Mouse (Mus musculus) monocyte, adult 5-6 weeks (primary cell): Measurements from ENCODE around the gene Cux1. TPM values are rescaled to one million over a fixed set of nuclear protein-coding genes. Genes with fewer than 3 reads are reported as not detected.

Experiments
- ATAC-seq: fragments of 153-309, 156-312 bp; replicated peaks from 2 replicates; pipeline ENCODE4 v1.8.0; 2017; ENCODE audit warnings: mild to moderate bottlenecking; ENCODE audit not compliant: low TSS enrichment, insufficient number of reproducible peaks, severe bottlenecking, poor library complexity, low FRiP score
- total RNA-seq: library from RNA; stranded (forward); fragments of 200-1000, 200-491, 200-594 nt; gene quantifications from 3 replicates; pipeline ENCODE4 v1.2.3, GENCODE M21; 2017

Gene Cux1
- total RNA-seq, 1 experiment from 2014 or later = 79.9 TPM

DNA sequence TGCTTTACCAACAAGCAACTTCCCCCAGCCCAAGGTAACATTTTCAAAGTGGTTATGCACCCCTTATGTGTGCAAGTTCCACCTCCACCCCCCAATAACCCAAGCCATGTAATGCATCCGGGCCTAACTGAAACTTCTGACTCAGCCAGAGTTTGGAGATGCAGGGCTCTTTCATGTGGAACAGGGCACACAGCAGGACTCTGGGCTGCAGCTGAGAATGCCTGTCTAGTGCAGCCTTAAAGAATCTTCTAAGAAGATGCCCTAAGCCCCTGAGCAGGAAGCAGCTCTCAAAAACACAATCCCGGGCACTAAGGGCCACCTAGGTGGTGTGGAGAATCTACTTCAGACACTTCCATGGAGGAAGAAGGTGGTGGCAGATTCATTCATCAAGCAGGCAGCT, 16.6 kb downstream of the Cux1 start:
- no peak for ATAC-seq

DNA sequence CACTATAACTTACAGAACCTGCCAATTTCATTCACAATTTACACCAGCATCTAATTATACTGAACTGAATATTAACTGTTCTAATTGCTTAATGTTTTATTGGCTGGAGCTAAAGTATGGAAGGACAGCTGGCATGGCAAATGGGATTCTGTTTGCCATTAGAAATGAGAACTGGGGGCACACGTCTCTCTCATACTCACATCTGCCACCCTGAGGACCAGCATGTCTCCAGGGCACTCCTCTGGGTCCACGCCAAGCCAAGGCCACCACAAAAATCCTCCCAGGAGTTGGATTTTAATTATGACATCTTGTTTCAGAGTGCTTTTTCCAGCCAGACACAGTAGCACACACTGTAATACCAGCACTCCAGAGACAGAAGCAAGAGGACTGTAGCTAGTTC, 18.5 kb downstream of the Cux1 start:
- ATAC-seq = no peak

DNA sequence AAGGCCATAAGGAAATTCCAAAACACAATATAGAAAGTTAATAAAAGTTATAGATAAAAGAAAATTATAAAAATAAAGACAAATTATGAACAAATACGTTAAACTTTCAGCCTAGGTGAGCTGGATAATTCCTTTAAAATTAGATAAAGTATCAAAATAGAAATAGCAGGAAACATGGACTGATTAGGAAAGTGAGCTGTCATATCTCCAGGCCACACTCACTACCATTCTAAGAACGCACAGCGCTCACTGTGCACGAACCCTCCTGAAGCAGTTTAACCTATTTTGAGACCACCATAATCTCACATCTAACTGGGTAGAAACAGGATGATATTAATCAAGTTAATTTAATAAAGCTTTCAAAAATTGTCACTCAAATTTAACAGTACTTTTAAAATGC, 22.2 kb downstream of the Cux1 start:
- no peak for ATAC-seq

DNA sequence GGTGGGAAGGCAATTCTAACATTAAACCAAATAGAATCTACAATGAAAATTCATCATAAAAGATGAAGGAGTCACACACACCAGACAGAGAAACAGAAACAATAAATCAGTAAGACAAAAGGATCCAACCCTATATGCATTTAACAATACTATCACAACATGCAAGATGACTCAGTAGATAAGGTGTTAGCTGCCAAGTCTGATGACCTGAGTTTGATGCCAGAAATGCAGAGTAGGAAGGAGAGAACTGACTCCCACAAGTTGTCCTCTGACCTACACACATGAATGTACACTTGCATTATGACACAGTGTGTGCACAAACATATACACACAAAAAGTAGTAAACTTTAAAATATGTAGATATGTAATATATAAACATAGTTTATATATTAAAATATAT, 24.1 kb downstream of the Cux1 start:
- ATAC-seq = no peak

DNA sequence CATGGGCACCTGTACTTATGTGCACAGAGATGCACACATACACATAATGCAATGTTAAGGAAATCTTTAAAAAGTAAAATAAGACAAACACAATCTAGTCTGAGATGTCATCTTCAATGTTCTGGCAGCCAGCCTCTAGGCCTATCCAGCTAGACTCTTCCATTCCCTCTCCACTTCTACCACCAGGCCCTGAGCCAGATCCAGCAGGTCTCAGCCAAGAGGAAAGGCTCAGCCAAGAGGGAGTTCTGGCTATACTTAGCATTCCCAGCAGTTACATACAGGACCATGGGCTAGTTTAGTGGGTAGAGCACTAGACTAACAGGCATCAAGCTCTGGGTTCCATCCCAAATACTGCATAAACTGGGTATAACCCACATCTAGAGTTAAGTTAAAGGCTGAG, 26.3 kb downstream of the Cux1 start:
- ATAC-seq = no peak

DNA sequence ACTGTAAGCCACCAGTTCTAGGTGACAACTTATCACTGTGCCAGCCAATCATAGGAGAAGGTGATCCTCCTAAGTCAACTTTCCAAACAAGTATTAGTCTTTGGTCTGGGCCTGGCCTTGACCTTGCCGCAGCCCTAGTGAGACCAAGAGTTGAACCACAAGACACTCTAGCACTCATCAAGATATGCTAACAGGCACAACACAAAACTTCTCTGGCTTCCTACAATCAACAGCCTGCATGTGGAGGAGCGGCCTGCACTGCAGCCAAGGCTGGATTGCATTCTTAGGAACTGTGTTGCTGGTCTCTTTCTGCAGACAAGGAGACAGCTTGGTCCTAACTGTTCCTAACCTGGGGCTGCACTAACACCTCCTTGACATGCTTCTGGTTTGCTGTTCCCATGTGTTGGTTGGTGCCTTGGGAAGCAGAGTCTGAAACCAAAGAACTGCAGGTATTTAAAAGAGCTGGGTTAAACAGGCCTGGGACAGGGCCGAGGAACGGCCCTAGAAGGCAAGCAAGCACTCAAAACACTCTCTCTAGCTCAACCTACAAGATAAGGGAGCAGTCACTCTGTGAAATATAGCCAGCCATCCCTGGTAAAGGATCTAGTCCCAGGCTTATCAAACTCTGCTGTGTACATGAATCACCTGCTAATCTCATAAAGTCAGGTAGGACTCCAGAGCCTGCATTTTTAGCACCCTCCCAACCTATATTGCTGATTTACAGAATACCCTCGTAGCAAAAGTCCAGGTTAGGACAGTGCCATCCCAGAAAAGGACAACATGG, 27.0 kb downstream of the Cux1 start:
- no peak for ATAC-seq

DNA sequence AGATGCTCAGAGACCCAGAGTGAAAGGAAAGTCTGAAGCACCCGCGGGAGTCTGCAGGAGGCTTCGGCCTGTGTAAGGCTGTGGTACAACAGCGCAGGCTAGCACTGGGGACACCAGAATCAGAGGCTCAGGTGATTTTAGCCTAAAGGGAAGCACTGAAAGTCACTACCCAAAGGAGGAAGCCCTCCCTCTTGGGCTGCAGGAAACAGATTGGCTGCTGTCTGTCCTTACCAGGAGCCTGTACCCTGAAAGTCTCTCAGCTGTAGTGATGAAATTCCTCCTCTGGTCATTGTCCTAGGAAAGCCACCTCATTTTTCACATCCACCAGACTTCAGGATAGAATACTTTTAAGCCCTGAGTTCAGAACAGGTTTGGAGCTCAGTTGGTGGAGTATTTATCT, 30.5 kb downstream of the Cux1 start:
- no peak for ATAC-seq

DNA sequence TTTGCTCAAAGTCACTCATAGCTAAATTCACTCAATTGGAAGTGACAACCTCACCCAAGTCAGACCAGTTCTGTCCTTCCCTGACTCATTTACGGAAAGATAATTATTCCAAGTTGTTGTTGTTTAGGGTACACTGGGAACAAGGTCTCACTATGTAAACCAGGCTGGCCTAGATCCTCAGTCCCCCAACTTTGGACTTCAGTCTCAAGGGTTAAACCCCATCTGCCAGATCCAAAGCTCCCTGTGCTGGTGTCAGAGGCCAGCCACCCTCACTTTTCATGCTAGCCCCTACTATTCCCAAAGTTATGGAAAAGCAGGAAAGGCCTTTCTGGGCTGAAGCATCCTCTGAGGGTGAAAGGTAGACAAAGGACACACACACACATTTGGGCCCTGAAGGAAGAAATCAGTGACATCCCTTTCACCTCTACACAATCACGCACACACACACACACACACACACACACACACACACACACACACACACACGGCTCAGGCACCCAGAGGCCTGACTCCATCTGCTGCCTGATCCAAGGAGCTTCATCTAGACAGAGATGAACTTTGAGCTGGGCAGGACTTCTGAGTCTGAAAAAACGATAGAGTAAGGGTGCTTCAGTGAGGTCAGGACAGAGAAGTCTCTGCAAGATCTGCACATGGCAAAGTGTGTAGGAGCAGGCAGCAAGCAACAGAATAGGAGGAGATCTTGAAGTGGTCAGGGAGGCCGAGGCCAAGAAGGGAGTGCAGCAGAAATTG, 31.1 kb downstream of the Cux1 start:
- no peak for ATAC-seq

DNA sequence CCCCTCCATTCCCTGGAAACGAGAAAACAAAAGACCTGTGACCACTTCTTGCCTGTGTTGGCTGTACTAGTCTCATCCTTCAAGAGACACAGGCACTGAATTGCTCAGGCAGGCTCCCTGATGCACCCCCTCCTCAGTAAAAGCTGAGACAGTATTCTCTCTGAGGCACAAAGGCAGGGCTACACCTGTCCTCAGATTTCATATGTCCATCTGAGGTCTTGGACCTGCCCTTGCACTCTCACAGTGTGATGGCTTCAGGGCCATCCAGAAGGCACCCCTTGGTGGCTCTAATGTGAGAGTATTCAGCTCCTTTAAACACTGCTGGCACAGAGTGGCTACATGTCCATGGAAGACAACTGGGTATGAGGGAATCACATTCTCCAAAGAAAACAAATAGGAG, 32.1 kb downstream of the Cux1 start:
- ATAC-seq = no peak

DNA sequence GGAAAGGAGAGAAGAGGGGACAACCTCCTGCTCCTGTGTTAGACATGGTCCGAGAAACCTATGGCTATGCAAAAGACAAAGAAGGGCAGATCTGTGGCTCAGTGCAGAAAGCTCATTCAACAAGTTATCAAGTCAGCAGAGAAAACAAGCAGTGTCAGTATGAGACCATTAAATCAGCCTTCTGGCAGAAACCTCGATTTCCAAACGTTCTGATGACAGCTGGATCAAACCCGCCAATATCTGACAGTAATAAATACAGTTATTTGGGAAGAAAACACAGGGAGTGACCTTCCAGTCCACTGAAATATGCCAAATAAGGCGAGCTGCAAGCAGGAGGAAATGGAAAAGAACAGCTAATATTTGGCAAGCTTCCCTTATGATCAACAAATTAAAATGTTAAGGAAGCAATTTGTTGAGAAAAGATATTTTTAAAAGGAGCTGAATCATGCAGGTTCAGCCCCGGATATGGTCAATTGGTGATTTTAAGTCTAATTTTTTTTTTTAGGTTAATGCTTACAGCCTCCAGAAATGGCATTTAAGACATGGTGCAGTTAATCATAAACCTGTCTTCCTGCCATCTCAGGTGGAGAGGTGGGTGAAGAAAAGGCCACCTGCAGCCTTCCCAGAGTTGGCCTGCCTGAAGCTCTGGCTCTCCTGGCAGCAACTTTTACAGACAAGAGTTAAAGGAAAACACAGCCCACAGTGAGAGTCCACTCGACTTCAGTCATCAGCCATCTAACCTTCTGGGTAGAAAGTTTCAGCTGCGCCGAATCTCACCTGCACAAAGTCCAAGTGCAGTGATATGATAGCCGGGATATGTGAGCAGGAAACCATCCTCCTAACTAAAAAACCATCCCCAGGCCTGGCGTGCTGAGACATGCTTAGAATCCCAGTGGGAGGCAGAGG, 33.7 kb downstream of the Cux1 start:
- no peak for ATAC-seq

DNA sequence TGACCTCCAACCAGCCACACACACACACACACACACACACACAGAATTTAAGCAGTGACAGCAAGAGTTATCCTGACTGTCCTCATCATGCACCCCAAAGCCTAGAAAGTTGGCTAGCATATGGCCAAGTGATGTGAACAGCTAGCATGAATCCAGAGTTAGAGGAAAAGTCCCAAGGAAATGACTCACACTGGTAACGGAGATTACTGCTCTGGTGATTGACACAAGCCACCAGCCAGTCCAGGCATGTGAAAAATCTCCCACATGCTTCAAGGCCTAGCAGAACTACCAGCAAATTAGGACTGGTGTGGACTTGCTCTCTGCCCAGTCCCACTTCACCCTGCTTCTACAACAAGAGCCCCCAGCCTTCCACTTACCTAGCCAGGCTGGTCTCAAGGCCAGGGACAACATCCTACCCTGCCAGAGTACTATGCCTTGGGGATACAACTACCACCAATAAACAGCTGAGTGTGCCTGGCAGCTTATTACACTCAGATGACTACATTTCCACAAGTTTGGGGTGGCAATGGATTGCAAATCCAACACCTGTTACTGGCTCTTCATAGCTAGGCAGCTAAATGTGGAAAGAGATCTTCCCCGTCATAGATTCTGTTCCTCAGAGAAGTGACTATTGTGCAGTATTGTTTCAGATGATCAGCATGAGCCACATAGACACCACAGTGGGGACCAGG, 35.5 kb downstream of the Cux1 start:
- ATAC-seq = no peak

DNA sequence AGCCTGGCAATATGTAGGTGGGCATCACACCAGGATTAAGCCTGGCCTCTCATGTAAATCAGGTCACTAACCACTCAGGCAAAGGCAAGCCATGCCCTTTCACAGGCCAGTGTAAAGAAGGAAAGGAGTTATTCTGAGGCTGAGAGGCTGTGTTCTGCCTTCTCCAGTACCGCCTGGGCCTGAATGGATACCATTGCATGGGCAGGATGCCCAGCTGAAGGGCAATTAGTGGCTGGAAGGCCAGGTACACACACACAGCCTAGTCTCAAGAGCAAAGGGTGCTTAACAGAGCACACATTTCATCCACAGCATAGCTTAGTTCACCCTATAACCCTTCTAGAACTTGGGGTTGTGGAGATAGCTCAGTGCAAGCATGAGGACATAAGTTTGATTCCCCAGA, 36.4 kb downstream of the Cux1 start:
- ATAC-seq = no peak

DNA sequence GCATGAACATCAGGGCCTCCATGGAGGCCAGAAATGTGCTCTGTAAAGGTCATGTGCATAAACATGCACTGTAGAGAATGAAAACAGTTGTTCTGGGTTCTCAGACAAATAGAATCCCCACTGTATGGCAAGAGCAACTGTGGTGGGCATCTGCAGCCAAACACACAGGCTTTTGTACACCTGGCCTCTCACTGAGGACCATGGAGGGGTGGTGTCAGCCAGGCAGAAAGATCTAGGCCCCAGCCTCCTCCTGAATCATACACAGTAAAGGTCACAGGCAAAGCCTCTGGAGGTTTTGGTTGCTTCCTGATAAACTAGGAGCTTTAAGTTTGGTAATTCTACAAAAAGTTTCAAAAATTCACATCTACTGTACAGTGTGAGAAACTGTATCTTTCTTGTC, 38.1 kb downstream of the Cux1 start:
- no peak for ATAC-seq

DNA sequence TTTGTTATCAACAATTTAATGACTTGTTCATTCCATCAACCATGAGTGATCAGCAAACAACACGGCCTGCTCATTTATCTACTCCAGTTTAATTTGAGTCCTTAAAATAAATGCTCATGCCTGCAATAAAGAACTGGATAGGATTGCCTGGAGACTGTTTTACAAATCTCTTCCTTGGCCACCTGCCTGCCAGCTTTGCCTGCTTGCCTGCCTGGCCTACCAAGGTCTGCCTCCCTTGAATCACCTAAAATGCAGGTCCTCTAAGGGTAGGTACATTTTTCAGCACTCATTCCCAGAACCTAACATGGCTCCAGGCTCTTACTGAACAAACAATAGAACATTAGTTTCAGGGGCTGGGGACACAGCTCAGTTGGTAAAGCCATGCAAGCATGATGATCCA, 39.4 kb downstream of the Cux1 start:
- no peak for ATAC-seq

DNA sequence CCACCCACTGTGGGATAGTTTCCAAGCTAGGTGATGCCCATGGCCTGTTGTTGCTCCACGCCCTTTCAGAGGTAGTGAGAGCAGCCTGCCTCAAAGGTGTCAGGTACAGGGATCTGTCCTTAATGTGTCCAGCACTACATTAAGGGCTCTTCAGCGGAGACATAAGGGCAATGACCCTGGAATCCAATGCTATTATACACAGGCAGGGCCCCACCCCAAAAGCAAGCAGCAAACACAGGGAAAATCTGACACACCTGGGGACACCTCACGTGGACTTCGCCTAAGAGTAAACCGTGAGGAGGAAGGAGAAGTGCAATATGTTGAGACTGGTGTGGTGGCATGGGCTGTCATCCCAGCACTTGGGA, 40.8 kb downstream of the Cux1 start:
- ATAC-seq = no peak

DNA sequence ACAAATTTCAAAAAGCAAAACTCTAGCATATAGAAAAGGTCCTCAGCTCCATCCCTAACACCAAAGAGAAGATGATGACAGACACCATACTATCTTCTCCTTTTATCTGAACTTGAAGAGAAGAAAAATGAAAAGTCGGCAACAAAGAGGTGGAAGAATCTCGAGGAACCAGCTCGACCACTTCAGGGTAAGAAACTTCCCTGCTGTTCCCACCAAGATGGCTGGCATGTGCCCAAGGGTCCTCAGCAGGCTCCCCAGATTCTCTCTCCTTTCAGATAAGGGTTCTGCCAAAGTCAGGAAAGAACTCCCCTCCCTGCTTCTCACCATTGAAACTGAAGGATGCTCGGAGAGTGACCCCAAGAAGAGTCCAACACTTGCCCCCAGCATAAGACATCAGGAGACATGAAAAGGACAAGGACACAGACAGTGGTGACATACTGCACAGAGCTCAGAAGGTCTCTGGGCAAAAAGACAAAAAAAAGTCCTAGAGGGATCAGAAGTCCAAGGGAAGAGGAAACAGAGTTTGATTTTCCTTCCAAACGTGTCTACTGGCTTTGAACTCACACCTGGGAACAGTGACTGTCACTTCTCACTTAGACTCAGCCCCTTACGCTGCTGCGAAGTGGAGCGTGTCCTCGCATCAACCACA, 41.3 kb downstream of the Cux1 start:
- ATAC-seq = no peak

DNA sequence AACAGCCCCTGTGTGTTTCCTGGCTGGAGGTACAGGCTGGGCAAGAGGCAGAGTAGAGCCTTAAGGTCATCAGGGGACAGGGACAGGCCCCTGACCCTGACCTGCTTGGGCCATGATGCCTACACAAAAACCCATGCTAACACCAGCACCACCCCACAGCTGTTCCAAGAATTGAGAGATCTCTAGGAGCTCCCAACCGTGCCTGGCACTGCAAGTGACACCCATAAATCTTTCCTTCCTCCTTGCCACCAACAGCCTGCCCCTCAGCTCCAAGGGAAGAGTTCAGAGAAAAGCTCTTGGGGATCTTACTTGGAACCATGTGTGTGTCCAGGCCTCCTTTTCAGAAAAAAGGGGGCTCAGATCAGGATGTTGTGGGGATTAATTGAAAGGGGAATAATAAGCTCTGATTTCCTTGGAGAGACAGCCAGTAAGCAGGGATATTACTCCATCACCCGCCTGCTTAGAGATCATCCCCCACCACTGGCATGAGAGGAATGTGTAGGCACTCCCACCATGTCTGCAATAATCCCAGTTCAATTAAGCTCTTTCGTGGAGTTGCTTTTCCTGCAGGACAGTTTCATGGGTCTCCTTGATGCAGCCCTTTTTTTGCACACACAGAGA, 44.3 kb downstream of the Cux1 start:
- ATAC-seq = 0 out of 2 replicates have a peak, but pooled peaks have one; percentile 22

DNA sequence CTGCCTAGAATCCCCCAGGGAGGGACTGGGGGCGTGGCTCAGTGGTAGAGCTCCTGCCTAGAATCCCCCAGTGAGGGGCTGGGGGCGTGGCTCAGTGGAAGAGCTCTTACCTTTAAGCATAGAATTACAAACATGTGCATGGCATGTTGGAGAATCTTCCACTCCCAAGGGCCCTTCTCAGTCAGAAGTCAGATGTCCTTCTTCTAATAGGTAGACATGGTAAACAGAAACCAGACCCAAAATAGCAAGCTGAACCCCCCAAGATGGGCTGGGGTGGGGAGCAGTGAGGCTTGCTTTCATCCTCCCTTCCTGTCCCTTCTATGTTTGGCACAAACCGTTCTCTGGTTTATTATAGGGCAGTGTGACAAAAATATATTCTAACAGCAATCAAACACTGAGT, 45.6 kb downstream of the Cux1 start:
- no peak for ATAC-seq
